Mouse (Mus musculus) heart, adult 18-20 months (tissue): ENCODE results near the gene Kcnj10. TPM values are rescaled to one million over a fixed set of nuclear protein-coding genes. Genes with fewer than 3 reads are reported as not detected.

Source experiments
- DNase-seq, 2 experiments: peaks; one replicate each; pipeline ENCODE4 v3.0.0; 2021 to 2022; ENCODE audit warnings: mixed read lengths in 1 of 2
- long read RNA-seq, 2 experiments: library from polyadenylated mRNA; stranded (forward); transcript quantifications; one replicate each; pipeline ENCODE4 v2.0.0; 2021
- total RNA-seq, 2 experiments: library from RNA; stranded (reverse); gene quantifications; 2 replicates each; pipeline ENCODE4 v1.2.3; 2021

Gene Kcnj10
- total RNA-seq: under 1 TPM; 0.17 to 0.18 TPM
- long read RNA-seq, experiment 1: 0 reads
- long read RNA-seq, experiment 2: 0 reads

DNA sequence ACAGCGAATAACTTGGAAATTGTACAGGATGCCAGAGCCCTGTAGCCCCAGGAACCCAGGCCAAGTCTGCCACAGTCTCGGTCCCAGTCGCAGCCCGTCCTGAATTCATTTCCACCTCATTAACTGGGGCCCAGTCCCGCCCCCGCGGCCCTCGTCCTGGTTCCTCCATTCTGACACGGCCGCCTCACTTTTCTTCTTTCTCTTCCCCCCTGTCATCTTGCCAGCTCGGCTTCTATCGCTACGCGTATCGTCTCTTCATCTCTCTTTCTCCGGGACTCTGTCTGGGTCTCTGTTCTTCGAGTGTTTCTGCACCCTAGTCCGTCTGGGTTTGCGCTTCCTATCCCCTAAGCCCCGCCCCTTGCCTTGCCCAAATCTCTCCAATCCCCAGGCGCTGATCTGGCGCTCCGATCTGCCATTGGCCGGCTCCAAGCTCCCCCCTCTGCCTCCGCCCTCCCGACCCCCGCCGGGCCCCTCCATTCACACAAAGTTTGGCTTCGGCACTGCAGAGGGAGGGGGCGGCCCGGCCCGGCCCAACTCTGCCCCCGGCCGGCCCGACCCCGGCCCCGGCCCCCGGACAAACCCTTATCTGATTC is at the start of gene Kcnj10:
TSS of gene Kcnj10 (plus strand) at position 482 of the 593 bp plus-strand sequence.
- peak; percentile 59 to 70 for DNase-seq

DNA sequence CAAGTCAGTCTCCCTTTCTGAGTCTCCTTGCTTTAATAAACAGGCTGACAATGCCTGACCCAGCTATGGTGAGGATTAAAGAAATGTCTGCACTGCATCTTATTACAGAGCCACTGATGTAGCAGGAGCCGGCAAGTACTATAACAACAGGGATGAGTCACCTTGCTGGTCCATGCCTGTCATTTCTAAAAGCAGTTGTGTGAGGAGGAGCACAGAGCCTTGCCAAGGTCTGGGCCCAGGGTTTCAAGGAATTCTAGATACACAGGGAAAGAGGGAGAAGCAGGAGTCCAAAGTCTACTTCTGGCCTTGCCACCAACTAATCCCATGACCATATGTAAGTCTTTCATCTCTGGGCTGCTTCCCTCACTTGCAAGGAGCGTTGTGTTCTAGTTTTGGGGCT is 48.1 kb upstream of the Kcnj10 start:
- DNase-seq: no peak

DNA sequence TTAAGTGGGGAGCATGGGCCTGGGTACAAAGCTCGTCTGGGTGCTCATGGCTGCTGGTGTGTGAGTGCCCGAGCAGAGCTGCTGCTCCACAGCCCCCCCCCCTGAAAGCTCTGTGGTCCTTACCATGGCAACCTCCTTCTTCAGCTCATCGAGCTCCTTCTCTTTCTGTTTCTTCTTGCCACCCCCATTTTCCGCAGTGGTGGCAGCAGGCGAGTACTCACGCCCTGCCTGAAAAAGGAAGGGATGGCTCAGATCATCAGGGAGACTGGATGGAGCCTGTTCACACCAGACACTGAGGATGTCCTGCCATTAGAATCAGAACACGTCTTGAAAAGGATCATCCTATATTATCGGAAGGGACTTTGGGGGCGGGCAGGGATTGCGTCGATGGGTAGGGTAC is 47.6 kb upstream of the Kcnj10 start:
- DNase-seq: no peak

DNA sequence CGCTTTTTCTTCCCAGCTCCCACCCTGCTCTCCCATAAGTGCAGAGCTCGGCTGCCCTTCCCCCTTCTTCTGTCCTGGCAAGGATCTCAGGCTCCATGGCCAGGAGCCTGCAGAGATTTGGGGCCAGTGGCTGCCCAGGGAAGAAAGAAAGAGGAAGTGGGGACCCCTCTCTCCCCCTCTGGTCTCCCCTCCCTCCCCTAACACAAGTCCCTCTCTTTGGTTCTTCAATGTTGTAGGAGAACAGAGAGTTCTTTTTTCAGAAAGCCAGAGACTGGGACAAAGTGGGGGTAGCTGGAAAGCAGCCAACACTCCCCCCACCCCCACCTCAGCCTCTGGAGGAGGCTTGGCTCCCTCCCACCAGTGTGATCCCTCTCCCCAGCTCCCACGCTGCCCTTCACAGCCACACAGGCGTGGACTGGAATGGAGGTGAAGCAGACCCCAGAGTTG is 45.2 kb upstream of the Kcnj10 start:
- peak; percentile 62 to 69 for DNase-seq

DNA sequence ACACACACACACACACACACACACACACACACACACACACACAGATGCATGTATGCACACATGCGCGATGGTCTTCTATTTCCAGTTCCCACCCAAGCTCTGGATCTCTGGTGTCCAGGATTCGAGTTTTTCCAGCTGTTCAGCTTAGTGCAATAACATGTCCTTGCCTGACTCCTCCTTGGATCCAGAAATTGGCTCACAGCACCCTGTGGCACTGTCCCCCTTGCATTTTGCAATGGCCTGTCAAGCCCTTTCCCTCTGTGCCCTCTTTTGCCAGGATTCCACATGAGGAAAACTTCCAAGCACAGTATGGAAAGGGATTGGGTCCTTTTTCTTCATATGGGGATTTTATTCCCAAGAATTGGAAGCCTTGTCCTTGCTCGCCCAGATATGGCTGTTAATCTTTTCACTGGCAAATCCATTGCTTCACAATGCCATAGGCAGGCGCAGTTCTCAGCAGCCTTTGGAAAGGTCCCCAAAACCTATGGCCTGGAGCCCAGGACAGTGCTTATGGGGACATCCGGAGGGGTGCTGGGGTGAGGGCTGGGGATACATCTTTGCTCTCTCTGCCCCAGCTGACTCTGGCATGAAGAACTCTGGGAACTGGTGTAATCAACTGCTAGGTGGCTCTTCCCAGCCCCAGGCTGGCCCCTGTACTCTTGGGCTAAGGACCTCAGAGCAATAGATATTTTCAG is 44.0 kb upstream of the Kcnj10 start:
- DNase-seq: peak; percentile 78 to 80

DNA sequence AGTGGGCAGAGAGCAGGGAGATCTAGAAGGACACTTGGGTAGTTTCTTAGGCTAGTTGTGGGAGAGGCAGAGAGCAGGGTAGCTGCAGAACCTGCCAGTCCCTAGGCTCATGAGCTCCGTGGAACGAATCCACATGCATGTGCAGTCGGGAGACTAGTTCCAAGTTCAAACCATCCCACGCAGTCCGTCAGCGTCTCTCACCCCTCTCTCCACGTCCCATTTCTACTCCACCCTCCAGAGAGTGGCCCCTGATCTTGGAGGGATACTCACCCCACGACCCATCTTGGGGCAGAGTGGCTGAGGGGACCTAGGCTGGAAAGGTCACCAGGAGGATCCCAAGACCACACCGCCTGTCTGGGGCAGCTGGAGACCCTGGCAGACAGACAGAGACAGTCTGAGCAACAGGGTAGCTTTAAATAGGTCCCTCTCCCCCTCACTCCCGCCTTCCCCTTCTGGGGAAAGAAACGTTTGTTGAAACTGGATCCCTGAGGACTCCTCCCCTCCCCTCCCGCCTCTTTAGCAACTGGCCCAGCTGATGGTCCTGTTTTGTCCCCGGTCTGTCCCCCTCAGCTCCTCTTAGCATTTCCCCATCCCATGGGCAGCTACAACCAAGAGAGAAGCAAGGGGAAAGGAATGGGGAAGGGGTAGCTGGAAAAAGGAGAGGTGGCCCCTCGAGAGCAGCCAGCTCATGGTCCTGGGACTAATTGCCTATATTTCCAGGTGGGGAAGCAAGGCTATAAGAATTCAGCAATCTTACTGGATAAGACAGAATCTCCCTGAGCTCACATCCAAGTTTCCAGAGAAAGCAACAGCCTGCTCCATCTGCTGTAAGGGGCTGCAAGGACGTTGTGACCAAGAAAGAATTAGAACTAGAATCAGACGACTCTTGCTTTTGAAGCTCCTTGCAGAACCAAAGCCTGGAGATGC is 43.1 kb upstream of the Kcnj10 start, which contains the start of gene Atp1a2:
TSS of gene Atp1a2 (minus strand) at position 454 of the 927 bp plus-strand sequence.
- DNase-seq: peak; percentile 88 to 90

DNA sequence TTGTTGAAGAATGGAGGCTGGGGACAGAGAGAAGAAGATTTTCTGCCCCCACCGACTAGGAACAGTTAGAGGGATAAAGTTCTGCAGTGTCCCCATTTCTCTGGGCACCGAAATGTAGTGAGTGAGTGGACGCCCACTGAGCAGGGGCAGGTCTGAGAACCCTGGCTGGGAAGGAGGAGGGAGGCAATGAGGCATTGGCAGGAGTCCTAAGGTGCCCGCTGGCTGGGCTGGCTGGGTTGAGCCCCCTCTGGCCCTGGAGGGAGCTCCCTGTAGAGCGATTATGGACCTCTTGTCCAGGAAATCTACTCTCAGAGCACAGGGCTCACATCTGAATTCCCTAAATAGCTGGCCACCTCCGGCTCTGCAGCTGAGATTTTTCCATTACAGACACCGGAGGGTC is 41.5 kb upstream of the Kcnj10 start:
- DNase-seq: no peak

DNA sequence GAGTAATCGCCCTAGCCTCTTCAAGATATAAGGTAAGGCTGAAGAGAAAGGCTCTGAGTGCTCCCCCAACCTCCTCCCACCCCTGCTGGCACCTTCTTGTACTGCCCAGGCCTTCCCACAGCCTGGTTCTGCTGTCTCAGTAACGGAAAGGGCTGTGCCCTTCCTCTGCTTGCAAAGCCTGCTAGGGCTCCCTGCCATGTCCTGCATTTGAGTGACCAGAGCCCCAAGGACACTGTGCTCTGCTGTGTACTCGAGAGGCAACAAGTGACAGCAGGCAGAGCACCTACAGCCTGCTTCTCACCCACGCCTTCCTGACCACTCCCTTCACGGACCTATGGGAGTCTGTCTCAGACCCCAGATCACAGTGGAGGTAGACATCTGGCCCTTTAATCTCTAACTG is 40.8 kb upstream of the Kcnj10 start:
- peak; percentile 75 to 80 for DNase-seq

DNA sequence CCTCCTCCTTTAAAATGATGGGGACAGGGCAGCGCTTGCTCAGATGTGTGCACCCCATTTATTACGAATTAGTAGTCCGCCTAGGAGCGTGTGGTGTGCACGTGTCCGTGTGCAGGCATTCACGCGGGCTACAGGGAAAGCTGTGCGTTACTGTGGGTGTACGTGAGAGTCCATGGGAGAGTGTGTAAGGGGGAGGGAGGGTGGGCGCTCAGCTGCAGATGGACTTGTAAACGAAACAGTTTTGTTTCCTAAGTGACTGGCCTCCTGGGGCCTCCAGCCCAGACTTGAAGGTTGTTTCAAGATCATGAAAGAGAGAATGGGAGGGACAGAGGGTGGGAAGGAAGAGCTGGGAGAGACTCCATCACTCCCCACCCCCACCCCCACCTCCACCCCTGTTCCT is 39.8 kb upstream of the Kcnj10 start:
- no peak for DNase-seq

DNA sequence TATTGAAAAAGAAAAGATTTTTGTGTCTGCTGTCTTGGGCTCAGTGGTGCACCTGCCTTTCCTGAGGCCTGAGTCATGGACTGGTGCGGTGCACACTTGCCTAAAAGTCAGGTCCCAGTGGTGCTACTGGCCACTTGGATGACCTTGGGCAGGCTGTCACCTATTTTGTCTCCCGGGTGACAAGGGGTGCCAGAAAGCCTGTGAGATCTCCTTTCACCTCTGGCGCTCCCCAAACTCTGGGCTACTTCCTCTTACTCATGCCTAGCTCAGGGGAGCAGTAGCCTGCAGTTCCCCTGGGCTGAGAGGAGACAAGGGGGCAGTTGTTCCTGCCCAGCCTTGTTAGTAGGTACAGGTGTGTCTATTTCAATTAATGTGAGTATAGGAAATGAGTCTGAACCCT is 38.7 kb upstream of the Kcnj10 start:
- DNase-seq: no peak

DNA sequence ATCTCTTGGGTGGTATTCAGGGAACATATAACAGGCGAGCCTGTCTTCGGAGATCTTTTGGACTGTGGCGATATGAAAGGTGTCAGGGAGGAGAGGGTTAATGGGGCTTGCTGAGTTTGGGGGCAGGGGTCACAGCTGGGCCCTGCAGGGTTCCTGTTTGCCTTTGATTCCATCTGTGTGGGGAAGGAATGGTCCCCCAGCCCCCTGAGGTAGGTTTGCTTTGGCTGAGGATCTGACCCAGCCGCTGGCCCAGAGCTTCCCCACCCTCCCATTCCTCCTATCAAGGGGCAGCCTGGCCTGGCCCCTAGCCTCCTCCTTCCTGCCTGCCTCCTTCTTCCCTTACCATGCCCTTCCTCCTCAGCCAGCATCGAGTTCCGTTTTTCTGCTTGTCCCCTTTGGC is 38.2 kb upstream of the Kcnj10 start:
- DNase-seq: no peak

DNA sequence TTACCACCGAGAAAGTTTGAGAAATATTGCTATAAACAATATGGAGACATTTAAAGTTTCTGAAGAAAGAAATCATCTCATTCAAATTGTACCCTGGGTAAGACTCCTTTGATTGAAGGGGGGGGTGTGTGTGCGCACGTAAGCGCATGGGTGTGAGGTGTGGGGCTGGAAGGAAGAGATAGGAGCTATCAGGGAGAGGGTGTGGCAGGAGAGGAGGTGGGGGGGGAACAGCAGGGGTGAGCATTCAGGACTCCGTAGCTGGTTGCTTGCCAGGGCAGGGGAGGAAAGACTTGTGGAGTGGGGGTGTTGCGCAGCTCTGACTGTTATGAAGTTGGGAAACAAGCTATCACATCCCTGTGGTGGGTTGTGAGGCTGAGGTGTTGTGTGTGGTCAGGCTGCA is 36.6 kb upstream of the Kcnj10 start:
- DNase-seq: no peak

DNA sequence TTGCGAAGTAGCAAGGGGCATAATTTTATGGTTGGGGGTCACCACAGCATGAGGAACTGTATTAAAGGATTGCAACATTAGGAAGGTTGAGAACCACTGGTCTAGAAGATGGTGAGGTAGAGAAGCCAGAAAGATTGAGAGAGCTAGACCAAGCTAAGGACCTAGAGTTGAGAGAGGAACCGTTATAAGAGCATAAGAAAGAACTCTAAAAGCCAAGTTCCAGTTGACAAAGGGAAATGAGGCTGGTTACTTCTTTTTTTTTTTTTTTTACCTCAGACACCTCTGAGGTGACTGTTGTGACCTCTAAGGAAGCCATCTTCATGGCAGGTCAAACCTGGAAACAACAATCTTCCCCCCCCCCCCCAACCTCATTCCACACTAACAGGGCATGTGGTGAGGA is 35.9 kb upstream of the Kcnj10 start:
- DNase-seq: no peak

DNA sequence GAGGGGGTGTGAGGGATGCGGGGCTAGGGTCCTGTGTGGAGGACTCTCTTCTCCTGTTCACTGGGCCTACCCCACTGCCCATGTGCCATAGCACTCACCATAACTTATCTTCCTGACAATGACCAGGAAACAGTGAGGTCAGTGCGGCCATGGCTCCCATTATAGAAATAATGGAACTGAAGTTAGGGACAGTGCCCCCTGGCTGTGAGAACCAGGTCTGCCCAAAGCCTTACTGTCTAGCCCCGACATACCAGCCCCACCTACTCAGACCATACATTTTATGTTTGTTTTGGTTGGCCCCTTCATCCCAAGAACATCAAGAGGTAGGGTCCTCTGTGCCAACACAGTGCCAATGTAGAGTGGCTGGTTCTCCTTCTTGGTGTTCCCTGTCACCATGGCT is 35.4 kb upstream of the Kcnj10 start:
- DNase-seq: no peak

DNA sequence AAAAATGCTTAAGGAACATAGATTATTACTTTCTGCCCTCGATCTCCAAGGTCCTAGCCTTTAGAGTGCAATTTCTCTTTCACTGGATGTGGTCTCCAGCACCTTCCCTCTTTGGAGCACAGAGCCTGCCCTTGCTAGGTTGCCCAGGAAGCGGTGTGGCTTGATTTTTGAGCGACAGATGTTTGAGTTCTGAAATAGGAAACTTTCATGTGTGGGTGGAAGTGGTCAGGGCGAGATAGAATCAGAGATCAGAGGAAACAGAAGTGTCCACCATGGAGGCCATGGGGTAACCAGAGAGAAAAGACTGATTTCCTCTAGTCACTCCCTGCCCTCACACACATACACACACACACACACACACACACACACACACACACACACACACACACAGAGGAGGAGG is 34.8 kb upstream of the Kcnj10 start:
- DNase-seq: no peak

DNA sequence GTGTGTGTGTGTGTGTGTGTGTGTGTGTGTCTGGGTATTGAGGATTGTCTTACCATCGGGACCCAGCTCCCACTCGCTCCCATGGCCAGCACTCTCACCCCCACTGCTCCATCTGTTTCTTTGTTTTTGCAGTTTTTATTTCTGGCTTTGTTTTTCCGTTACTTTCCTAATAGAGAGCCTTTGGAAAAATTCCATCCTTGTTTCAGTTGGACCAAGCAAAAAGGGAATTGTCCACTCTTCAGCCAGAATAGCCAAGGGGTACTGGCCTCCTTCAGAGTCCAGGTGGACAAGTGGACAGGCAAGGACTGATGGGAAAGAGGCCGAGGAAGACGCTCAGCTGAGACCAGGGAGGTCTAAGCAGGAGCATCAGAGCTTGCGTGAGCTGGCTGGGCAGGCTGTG is 34.1 kb upstream of the Kcnj10 start:
- no peak for DNase-seq

DNA sequence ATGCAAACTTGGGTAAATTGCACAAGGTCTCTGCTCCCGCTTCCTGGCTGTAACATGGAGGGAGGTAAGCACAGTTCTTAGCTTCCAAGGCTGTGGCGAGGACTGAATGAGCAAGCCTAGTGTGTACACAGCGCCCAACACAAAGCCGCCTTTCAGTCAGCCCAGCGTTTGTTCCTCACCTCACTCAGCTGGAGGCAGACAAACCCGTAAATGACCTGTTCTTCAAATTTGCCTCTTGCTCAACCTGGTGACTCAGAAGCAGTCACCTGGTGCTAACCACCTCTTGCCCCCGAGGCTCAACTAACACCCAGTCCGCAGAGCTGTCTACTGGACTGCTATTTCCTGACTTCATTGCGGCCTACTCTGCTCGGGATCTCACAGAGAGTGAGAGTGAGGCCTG is 33.1 kb upstream of the Kcnj10 start:
- no peak for DNase-seq

DNA sequence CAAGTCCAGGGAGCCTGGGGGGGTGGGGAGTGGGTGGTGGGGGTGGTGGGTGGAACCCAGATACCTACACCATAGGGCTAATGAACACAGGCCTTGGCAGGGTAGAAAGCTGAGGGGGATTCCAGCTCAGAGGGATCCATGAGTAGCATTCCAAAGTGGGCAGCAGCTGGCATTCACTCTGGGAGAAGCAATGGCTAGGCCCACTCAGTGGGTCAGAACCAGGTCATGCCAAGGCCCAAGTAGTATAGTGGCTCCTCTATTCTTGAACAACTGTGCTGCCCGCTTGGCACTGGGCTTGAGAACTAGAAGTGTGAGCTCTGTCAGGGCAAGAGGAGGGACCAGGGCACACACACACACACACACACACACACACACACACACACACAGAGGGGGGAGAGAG is 32.6 kb upstream of the Kcnj10 start:
- no peak for DNase-seq

DNA sequence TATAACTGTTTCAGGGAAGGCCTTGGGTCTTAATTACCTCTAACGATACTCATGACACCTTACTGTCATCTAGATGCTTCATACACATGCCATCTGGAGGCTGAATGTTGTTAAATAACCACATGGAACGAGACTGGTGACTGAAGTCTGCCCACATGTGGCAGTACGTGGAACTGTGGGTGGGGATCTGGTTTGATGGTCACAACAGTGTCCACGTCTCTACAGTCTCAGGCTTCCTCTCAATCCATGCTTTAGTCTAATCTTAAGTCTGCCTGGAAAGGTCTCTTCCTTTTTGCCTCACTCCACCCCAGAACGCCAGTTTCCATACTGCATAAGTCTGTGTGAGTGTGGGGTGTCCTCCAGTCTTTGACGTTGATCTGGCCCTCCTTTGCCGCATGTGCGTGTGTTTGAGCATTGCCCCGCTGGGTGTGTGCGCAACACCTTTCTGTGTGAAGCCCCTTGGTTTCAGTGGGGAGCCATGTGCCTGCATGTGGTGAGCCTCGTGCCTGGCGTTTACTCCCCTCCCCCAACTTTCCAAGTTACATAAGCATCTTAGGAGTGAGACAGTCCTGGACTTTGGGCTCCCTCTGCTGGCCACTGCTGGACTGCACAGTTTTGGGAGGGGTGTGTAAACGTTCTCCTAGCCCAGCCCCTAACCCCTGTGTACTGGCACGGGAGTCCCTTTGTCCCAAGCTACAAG is 31.2 kb upstream of the Kcnj10 start:
- peak; percentile 91 to 98 for DNase-seq

DNA sequence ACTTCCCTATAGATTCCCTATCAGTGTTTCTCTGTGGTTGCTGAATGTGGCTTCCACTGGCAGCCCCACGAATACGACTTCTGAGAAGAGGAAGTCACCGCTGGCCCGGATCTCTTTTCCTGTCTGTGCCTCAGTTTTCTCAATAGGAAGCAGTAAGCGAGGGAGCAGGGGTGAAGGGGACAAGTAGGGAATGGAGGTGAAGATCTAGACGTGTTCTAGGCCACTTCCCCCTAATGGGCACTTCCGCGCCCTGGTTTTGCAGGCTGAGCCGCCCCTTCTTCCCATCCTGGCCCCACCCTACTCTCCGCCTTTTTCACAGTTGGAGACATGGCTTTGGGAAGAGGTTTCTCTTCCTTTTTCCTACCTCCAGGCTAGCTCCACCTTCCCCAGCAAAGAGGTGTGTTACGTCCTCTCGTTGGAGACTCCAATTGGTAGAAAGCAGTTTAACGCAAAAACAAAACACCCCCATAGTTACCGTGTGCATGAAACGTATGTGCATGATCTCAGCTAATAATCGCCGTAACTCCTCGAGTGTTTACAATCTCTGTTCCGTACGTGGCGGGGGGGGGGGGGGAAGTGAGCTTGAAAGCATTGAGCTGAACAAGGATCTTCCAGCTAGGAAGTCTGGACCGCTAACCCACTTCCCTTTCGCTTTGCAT is 29.6 kb upstream of the Kcnj10 start:
- DNase-seq: peak; percentile 81 to 88

DNA sequence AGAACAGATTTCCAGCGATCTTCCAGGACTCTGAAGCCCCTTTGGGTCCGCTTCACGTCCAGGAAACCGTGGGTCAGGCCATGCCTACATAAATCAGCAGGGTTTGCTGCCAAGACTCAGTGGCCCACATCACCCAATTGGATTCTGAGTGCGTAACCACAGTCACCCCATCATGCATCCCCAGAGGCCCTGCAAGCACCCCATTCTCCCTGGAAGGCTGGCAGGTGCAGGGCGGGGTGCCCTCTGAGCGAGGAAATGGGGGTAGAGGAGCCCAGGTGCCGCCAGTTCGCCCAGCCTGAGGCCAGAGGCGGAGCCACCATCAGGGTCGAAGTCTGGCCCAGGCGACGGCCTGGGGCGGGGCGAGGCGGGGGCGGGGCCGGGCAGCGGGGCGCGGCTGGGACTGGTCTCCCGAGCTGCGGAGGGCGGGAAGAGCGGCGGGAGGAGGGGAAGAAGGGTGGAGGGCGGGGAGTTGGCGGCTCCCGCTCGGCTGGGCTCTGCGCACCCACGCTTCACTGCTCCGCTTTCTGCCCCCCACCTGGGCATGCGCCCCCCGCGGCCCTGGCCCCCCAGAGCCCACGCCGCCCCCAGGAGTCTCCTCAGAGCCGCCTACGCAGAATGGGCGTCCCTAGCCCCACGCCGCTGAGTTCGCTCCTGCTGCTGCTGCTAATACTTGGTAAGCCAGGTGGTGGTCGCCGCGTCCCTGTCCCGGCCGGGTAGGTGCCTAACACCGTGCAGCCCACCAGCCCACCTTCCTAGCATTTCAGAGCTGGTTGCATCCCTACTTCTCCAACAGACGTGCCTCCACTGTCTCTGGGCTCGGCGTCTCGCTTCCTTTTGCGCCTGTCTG is 28.9 kb upstream of the Kcnj10 start:
- peak; percentile 91 to 93 for DNase-seq
